Mouse (Mus musculus) heart, postnatal 0 days (tissue): ENCODE results near the gene Hus1b.

Experiments
- CTCF ChIP-seq: IDR thresholded peaks from 2 replicates; pipeline ENCODE4 v1.5.1; 2016; ENCODE audit warnings: antibody characterized with exemption, control low read depth, low read depth
- EP300 ChIP-seq: IDR thresholded peaks from 2 replicates; pipeline ENCODE4 v1.6.1; 2016; ENCODE audit warnings: antibody characterized with exemption, low read depth

DNA sequence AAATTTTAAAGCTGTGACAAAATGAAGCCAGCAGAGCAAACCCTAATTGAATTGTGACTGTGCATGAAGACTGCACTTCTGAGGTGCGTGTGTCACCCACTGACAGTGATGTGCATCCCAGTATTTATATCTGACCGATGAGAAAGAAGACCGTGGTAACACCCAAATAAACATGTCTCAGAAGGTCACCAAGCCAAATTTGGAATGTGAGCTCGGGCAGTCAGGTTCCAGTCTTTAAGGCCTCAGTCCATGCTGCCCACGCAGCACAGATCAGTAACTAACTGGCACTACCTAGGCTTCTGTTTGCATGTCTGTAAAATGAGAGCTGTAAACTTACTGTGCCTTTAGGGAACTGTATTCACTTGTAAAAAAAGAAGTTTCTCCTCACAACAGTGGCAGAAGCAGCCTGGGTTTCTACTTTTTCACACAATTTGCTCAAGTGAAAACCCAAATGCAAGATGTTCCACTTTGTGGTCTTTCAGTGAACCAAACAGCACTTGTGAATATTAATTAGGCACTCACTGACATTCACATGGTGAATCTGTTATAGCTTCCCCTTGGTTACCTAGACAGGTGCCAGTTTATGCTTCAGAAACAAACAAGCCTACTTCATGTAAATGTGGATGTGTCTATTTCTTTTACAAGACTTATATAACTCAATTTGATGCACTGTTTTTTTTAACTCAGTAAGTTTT is 35.5 kb downstream of the Hus1b start:
- TF ChIP-seq CTCF (no peak), EP300 (no peak)
